Mouse (Mus musculus): ENCODE measurements around the gene Bmper.

DNA sequence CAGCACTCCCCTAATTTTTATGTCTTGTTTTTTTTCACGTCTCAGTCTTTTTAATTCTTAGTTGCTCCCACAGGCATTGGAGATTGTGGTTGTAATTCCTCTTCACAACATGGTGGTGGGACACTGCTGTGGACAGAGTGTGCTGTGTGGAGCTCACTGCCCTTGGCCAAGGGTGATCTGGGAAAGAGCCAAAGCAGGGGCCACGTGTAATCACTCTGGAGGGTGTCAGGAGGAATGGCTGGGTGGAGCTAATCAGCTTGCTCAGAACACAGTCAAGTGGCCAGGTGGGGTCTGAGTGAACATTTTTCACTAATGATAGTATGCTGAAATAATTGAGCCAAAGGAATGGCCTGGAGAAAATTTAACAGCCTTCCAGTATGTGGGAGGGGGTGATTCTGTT, 16.1 kb downstream of the Bmper start:
- TF ChIP-seq CTCF (IDR thresholded peaks at IDR 0.05; ENCODE audit: low read depth, low read length) (no peak), POLR2A (IDR thresholded peaks at IDR 0.05; ENCODE audit: extremely low read depth, insufficient read depth, low read length) (no peak)

Measured in liver, adult 2 months (tissue).